In the genomic region with DNA sequence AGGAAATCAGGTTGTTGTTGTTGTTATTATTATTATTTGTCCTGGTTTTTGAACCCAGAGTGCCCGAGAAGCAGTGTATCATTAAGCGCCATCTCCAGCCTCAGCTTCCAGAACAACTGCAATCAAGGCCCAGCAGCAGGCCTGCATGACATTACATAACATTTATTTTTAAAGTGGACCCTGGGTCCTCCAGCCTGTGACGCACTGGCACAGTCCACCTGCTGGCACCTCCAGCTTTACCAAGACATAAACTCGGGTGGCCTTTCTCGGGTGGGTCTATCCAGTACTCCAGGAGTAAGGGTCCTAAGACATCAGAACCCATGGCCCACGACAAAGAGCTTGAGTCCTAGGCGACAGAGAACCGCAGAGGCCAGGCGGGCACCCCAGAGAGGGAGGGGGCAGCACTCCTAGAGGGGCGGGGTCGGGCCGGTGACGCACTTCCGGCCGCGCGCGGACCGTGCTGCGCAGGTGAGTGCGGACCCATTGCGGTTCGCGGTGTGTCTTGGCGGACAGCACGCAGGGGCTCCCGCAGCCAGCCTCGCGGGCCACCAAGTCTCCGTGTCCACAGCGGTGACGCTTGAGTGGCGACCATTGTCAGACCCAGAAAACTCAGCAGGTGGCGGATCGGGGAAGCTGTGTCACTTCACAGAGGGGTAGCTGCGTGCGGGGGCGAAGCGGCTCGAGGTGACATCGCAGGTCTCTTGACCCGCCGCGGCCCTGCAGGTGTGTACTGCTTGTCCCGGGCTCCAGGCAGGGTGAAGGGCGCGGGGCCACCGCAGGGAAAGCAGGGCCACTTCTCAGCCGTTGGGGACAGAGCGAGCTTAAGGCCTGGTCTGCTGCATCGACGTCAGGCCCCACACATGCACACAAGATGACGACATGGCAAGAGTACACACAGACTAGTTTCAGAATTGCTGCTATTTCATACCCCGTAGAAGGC, we compare ENCODE assay signal across 7 mouse cellular contexts. TPM values are rescaled to one million over a fixed set of nuclear protein-coding genes. Genes with fewer than 3 reads are reported as not detected.
DNase-seq lines count a peak whose midpoint lies in the region; ATAC-seq and TF ChIP-seq lines count a peak whose summit lies in the region.

A gene (plus strand): TSS at position 465 of the 940 bp plus-strand sequence.

- peak within 1 kb of the TSS; percentile 79 for H3K4me3 ChIP-seq in limb, embryonic 10.5 days
- peak within 1 kb of the TSS; percentile 71 for H3K4me3 ChIP-seq in midbrain, embryonic 11.5 days (ENCODE audit: low read depth, low read length)
- H3K4me3 ChIP-seq in small intestine, adult 2 months (ENCODE audit: low read depth, low read length): peak within 1 kb of the TSS; percentile 86

- peak within 1 kb of the TSS; percentile 77 for H3K9ac ChIP-seq in midbrain, embryonic 11.5 days (ENCODE audit: low read length)

- no peak for TF ChIP-seq CTCF in small intestine, adult 2 months (IDR thresholded peaks at IDR 0.05; ENCODE audit: extremely low read depth, insufficient read length, insufficient replicate concordance, low read depth, low read length)

- H3K27me3 ChIP-seq in limb, embryonic 10.5 days (ENCODE audit: low read depth, poor library complexity, severe bottlenecking): no peaks in the 10 kb centered on the region; the same call in 1 of the 2 replicates
- H3K27me3 ChIP-seq in midbrain, embryonic 11.5 days (ENCODE audit: control insufficient read depth, insufficient read depth, low read length): no peaks in the 10 kb centered on the region
- no peaks in the 10 kb centered on the region for H3K27me3 ChIP-seq in small intestine, adult 2 months (ENCODE audit: control insufficient read depth, insufficient read depth, low read length)

- H3K9me3 ChIP-seq in limb, embryonic 10.5 days (replicated peaks): no peaks in the 10 kb centered on the region
- H3K9me3 ChIP-seq in midbrain, embryonic 11.5 days (ENCODE audit: control insufficient read depth, low read length): no peaks in the 10 kb centered on the region

- peak; percentile 81 for ATAC-seq in granulocyte monocyte progenitor cell, adult 5-6 weeks (replicated peaks; ENCODE audit: poor library complexity, severe bottlenecking)
- peak; percentile 96 for ATAC-seq in midbrain, embryonic 11.5 days (ENCODE audit: low FRiP score)

- H3K27ac ChIP-seq in limb, embryonic 10.5 days: peak within 1 kb of the TSS; percentile 80
- no peak within 1 kb of the TSS for H3K27ac ChIP-seq in midbrain, embryonic 11.5 days (ENCODE audit: low read depth, low read length)
- no peak within 1 kb of the TSS for H3K27ac ChIP-seq in small intestine, adult 2 months (ENCODE audit: insufficient read depth, low read depth, low read length)

- H3K4me2 ChIP-seq in midbrain, embryonic 11.5 days: peak within 1 kb of the TSS; percentile 89

- peak; percentile 75 to 84 for DNase-seq in adrenal gland, postnatal 36 days
- peak; percentile 79 for DNase-seq in embryo, embryonic 11 days
- DNase-seq in kidney, adult 11 months: peak; percentile 56
- peak; percentile 84 for DNase-seq in limb, embryonic 10.5 days (ENCODE audit: low spot score)
- peak; percentile 98 for DNase-seq in midbrain, embryonic 11.5 days (ENCODE audit: low spot score, missing footprints)

- H3K4me1 ChIP-seq in limb, embryonic 10.5 days: peaks cover 17% of the 10 kb centered on the region
- peaks cover 7% of the 10 kb centered on the region for H3K4me1 ChIP-seq in midbrain, embryonic 11.5 days (ENCODE audit: control insufficient read depth, insufficient read depth, low read length)
- no peaks in the 10 kb centered on the region; the same call in 1 of the 2 replicates for H3K4me1 ChIP-seq in small intestine, adult 2 months (ENCODE audit: control insufficient read depth, insufficient read depth, insufficient read length, low read length)

- WGBS in limb, embryonic 10.5 days: 7% methylated on average over 54 of the region's 54 CpGs
- WGBS in midbrain, embryonic 11.5 days: 8% methylated on average over 53 of the region's 54 CpGs
- WGBS in small intestine, adult 2 months: 6% methylated on average over 54 of the region's 54 CpGs

- peaks cover 19% of the 10 kb centered on the region for H3K36me3 ChIP-seq in limb, embryonic 10.5 days
- 0 out of 2 replicates have a peak, but pooled peaks cover 2% of the 10 kb centered on the region for H3K36me3 ChIP-seq in midbrain, embryonic 11.5 days (ENCODE audit: control insufficient read depth, insufficient read depth, low read length)
- peaks cover 2% of the 10 kb centered on the region; the same call in 1 of the 2 replicates for H3K36me3 ChIP-seq in small intestine, adult 2 months (ENCODE audit: control insufficient read depth, insufficient read depth, low read length)

- TF ChIP-seq POLR2A in small intestine, adult 2 months (IDR thresholded peaks at IDR 0.05; ENCODE audit: low read depth, low read length): no peak

RNA-seq across cellular contexts. Expression of the gene that starts here (rescaled TPM):
- total RNA-seq in adrenal gland, postnatal 36 days (2021): 1 to 10 TPM; 6.3 to 8.9 TPM
- total RNA-seq in granulocyte monocyte progenitor cell, adult 5-6 weeks (2014; fragmentation: Nextera tagmentation): not detected in 2 replicates
- total RNA-seq in granulocyte monocyte progenitor cell, adult 5-6 weeks (2017): 0.15 TPM in 1 of 2 replicates, not detected in the other
- 6.4 and 9.3 TPM in 2 replicates for polyA plus RNA-seq in limb, embryonic 10.5 days (2016; fragmentation: Nextera tagmentation; extraction: Ambion mirVana)
- polyA plus RNA-seq in midbrain, embryonic 11.5 days (2014; fragmentation: Nextera tagmentation; extraction: Ambion mirVana): 10.5 and 12.5 TPM in 2 replicates
- 0.39 and 0.53 TPM in 2 replicates for polyA plus RNA-seq in small intestine, adult 2 months (2012; rRNA removed)

Comparison
In these comparisons a context has a peak if more than half of its experiments do, and no peak if none do; other contexts are left out.
1. RNA of the gene that starts here (total RNA-seq): 6.3 to 8.9 TPM in adrenal gland, postnatal 36 days; 0.15 TPM in granulocyte monocyte progenitor cell, adult 5-6 weeks; every median in the first group is over 4 times any median in the second.
2. Peak in ATAC-seq in granulocyte monocyte progenitor cell, adult 5-6 weeks; RNA of the gene not detected or under 1 TPM.
3. Peak in every context shown above with its lines, with median percentiles within 50 percentile points of each other: DNase-seq and H3K4me3 ChIP-seq.